ENCODE assay signal across 9 mouse cellular contexts in genomic region chr5:120094602-120095001, GRCm38 (mm10). TPM values are rescaled to one million over a fixed set of nuclear protein-coding genes. Genes with fewer than 3 reads are reported as not detected.
DNase-seq lines count a peak whose midpoint lies in the region.
"Had no signal": no experiment of that assay in that cellular context is flagged by ENCODE, and none has a peak within 500 bp of the region (broad histone marks: within the 10 kb centered on the region; RNA-seq: fewer than 3 reads in every experiment).

No protein-coding gene starts in this region.

- intact Hi-C loops in left cerebral cortex, postnatal 25 days (cut with DNase I), result loop anchor here (5.0 kb wide), 1 partner anchor 1312 kb away; no protein-coding TSS in a partner anchor

- H3K9me3 ChIP-seq in limb, embryonic 10.5 days (replicated peaks), result no peaks in the 10 kb centered on the region
- H3K9me3 ChIP-seq: limb, embryonic 12.5 days had no signal

- no peaks in the 10 kb centered on the region for H3K36me3 ChIP-seq in limb, embryonic 10.5 days
- H3K36me3 ChIP-seq: limb, embryonic 12.5 days had no signal

- no peak overlapping the region for H3K27ac ChIP-seq in limb, embryonic 10.5 days
- H3K27ac ChIP-seq: limb, embryonic 12.5 days had no signal

- WGBS in limb, embryonic 10.5 days, result 55% methylated on average over 7 of the region's 7 CpGs

- peaks cover 13% of the 10 kb centered on the region for H3K4me1 ChIP-seq in limb, embryonic 10.5 days

- H3K27me3 ChIP-seq in limb, embryonic 10.5 days (ENCODE audit: low read depth, poor library complexity, severe bottlenecking), result peaks cover 34% of the 10 kb centered on the region

- peak; percentile 47 for DNase-seq in gastrocnemius, adult 18-20 months (ENCODE audit: low spot score)
- DNase-seq in gastrocnemius, adult 8-10 months (ENCODE audit: low spot score in 2 of 2), result no peak
- DNase-seq in urinary bladder, postnatal 14 days (ENCODE audit: low spot score), result peak; percentile 27
- DNase-seq in urinary bladder, adult 2 months (ENCODE audit: low spot score), result no peak
- peak; percentile 74 for DNase-seq in c-Kit-positive CD71-positive TER-119-positive erythroid progenitor cells, embryonic 14.5 days (ENCODE audit: low spot score)
- DNase-seq in limb, embryonic 10.5 days (ENCODE audit: low spot score), result peak; percentile 78
- peak; percentile 48 for DNase-seq in spleen, adult 12 weeks (ENCODE audit: low spot score)
- DNase-seq in left cerebral cortex, postnatal 25 days (ENCODE audit: low spot score in 2 of 2), result no peak

- H3K4me3 ChIP-seq in limb, embryonic 10.5 days, result no peak overlapping the region
- H3K4me3 ChIP-seq: limb, embryonic 12.5 days had no signal

RNA-seq across cellular contexts. Expression of gene Rbm19, which starts 21.7 kb away (rescaled TPM):
- 10 to 100 TPM; 15.2 to 20.1 TPM for total RNA-seq in gastrocnemius, adult 18-20 months (2021)
- total RNA-seq in gastrocnemius, adult 8-10 months (2022), result 10 to 100 TPM; 15.2 to 25.1 (median 16.6) TPM
- polyA plus RNA-seq in urinary bladder, adult 2 months (2012; rRNA removed), result 7.0 and 7.7 TPM in 2 replicates
- polyA plus RNA-seq in limb, embryonic 10.5 days (2016; fragmentation: Nextera tagmentation; extraction: Ambion mirVana), result 37.4 and 45.1 TPM in 2 replicates
- 10 to 100 TPM; 20.1 to 24.7 TPM for total RNA-seq in left cerebral cortex, postnatal 25 days (2021)

Comparison
In these comparisons a context has a peak if more than half of its experiments do, and no peak if none do; other contexts are left out.
1. DNase-seq: peak in gastrocnemius, adult 18-20 months (single experiment), urinary bladder, postnatal 14 days (single experiment), c-Kit-positive CD71-positive TER-119-positive erythroid progenitor cells, embryonic 14.5 days (single experiment), limb, embryonic 10.5 days (single experiment) and spleen, adult 12 weeks (single experiment); none in gastrocnemius, adult 8-10 months (0 of 2), urinary bladder, adult 2 months (single experiment) and left cerebral cortex, postnatal 25 days (0 of 2).